Mouse (Mus musculus): Measurements from ENCODE around the gene Zfp386. TPM values are rescaled to one million over a fixed set of nuclear protein-coding genes. Genes with fewer than 3 reads are reported as not detected.

Zfp386 gene
- polyA plus RNA-seq, 1 experiment, result 6.6 TPM

- H3K36me3 ChIP-seq (ENCODE audit: control insufficient read depth, insufficient read depth), result peaks cover 5% of the 10 kb centered on the region
- no peak for TF ChIP-seq MYOG (IDR thresholded peaks at IDR 0.05; ENCODE audit: control insufficient read depth, extremely low read depth, insufficient read length)
- no peak for TF ChIP-seq USF1 (IDR thresholded peaks at IDR 0.05; ENCODE audit: low read depth)
- TF ChIP-seq MAX (IDR thresholded peaks at IDR 0.05), result no peak
- TF ChIP-seq MYOD1 (IDR thresholded peaks at IDR 0.05; ENCODE audit: control insufficient read depth, insufficient read length, low read depth), result no peak
- TF ChIP-seq CTCF (IDR thresholded peaks at IDR 0.05; ENCODE audit: control insufficient read depth, insufficient read depth, insufficient read length), result no peak
- no peak for TF ChIP-seq CEBPB (IDR thresholded peaks at IDR 0.05; ENCODE audit: low read depth)
- TF ChIP-seq FOSL1 (IDR thresholded peaks at IDR 0.05; ENCODE audit: insufficient read depth, low read length, poor library complexity, severe bottlenecking), result no peak
- no peak overlapping the region for H3K4me3 ChIP-seq (ENCODE audit: insufficient read depth, poor library complexity, severe bottlenecking)
- H3K27me3 ChIP-seq (ENCODE audit: control insufficient read depth, insufficient read depth, insufficient read length), result no peaks in the 10 kb centered on the region
- peaks cover 20% of the 10 kb centered on the region for H3K79me3 ChIP-seq (ENCODE audit: low read depth)
- no peak overlapping the region for H3ac ChIP-seq (ENCODE audit: control insufficient read depth, insufficient read length, low read depth)
- peaks cover 21% of the 10 kb centered on the region for H3K79me2 ChIP-seq (ENCODE audit: control insufficient read depth, insufficient read depth)
These were observed 2.7 kb upstream of the Zfp386 start for GRCm38 (mm10) chr12:116044785-116045184.

- Histone ChIP-seq H3K27me3 (ENCODE audit: control insufficient read depth, insufficient read depth, insufficient read length) (no peaks in the 10 kb centered on the region), H3K36me3 (ENCODE audit: control insufficient read depth, insufficient read depth) (peaks cover 19% of the 10 kb centered on the region), H3K4me3 (ENCODE audit: insufficient read depth, poor library complexity, severe bottlenecking) (peak overlapping the region; percentile 74), H3K79me3 (ENCODE audit: low read depth) (peaks cover 58% of the 10 kb centered on the region), H3ac (ENCODE audit: control insufficient read depth, insufficient read length, low read depth) (peak overlapping the region; percentile 49), H3K79me2 (ENCODE audit: control insufficient read depth, insufficient read depth) (peaks cover 61% of the 10 kb centered on the region)
- TF ChIP-seq FOSL1 (IDR thresholded peaks at IDR 0.05; ENCODE audit: insufficient read depth, low read length, poor library complexity, severe bottlenecking), result no peak
- TF ChIP-seq CTCF (IDR thresholded peaks at IDR 0.05; ENCODE audit: control insufficient read depth, insufficient read depth, insufficient read length), result no peak
- no peak for TF ChIP-seq MYOD1 (IDR thresholded peaks at IDR 0.05; ENCODE audit: control insufficient read depth, insufficient read length, low read depth)
- no peak for TF ChIP-seq MAX (IDR thresholded peaks at IDR 0.05)
- TF ChIP-seq CEBPB (IDR thresholded peaks at IDR 0.05; ENCODE audit: low read depth), result no peak
- no peak for TF ChIP-seq MYOG (IDR thresholded peaks at IDR 0.05; ENCODE audit: control insufficient read depth, extremely low read depth, insufficient read length)
- TF ChIP-seq USF1 (IDR thresholded peaks at IDR 0.05; ENCODE audit: low read depth), result no peak
These were observed 1.2 kb downstream of the Zfp386 start for GRCm38 (mm10) chr12:116048766-116049165.

GRCm38 (mm10) chr12:116049236-116049635 lies 1.7 kb downstream of the Zfp386 start:
- Histone ChIP-seq H3K4me3 (ENCODE audit: insufficient read depth, poor library complexity, severe bottlenecking) (peak overlapping the region; percentile 74), H3K79me2 (ENCODE audit: control insufficient read depth, insufficient read depth) (peaks cover 66% of the 10 kb centered on the region), H3ac (ENCODE audit: control insufficient read depth, insufficient read length, low read depth) (no peak overlapping the region), H3K79me3 (ENCODE audit: low read depth) (peaks cover 62% of the 10 kb centered on the region), H3K36me3 (ENCODE audit: control insufficient read depth, insufficient read depth) (peaks cover 21% of the 10 kb centered on the region), H3K27me3 (ENCODE audit: control insufficient read depth, insufficient read depth, insufficient read length) (no peaks in the 10 kb centered on the region)
- TF ChIP-seq CEBPB (IDR thresholded peaks at IDR 0.05; ENCODE audit: low read depth), result no peak
- no peak for TF ChIP-seq MYOG (IDR thresholded peaks at IDR 0.05; ENCODE audit: control insufficient read depth, extremely low read depth, insufficient read length)
- no peak for TF ChIP-seq FOSL1 (IDR thresholded peaks at IDR 0.05; ENCODE audit: insufficient read depth, low read length, poor library complexity, severe bottlenecking)
- no peak for TF ChIP-seq MYOD1 (IDR thresholded peaks at IDR 0.05; ENCODE audit: control insufficient read depth, insufficient read length, low read depth)
- no peak for TF ChIP-seq USF1 (IDR thresholded peaks at IDR 0.05; ENCODE audit: low read depth)

- H3ac ChIP-seq (ENCODE audit: control insufficient read depth, insufficient read length, low read depth), result no peak overlapping the region
- H3K79me2 ChIP-seq (ENCODE audit: control insufficient read depth, insufficient read depth), result peaks cover 70% of the 10 kb centered on the region
- H3K79me3 ChIP-seq (ENCODE audit: low read depth), result peaks cover 65% of the 10 kb centered on the region
- peaks cover 25% of the 10 kb centered on the region for H3K36me3 ChIP-seq (ENCODE audit: control insufficient read depth, insufficient read depth)
- H3K4me3 ChIP-seq (ENCODE audit: insufficient read depth, poor library complexity, severe bottlenecking), result no peak overlapping the region
- no peaks in the 10 kb centered on the region for H3K27me3 ChIP-seq (ENCODE audit: control insufficient read depth, insufficient read depth, insufficient read length)
- no peak for TF ChIP-seq FOSL1 (IDR thresholded peaks at IDR 0.05; ENCODE audit: insufficient read depth, low read length, poor library complexity, severe bottlenecking)
- TF ChIP-seq CTCF (IDR thresholded peaks at IDR 0.05; ENCODE audit: control insufficient read depth, insufficient read depth, insufficient read length), result no peak
- no peak for TF ChIP-seq USF1 (IDR thresholded peaks at IDR 0.05; ENCODE audit: low read depth)
- no peak for TF ChIP-seq MYOD1 (IDR thresholded peaks at IDR 0.05; ENCODE audit: control insufficient read depth, insufficient read length, low read depth)
- no peak for TF ChIP-seq MAX (IDR thresholded peaks at IDR 0.05)
- no peak for TF ChIP-seq CEBPB (IDR thresholded peaks at IDR 0.05; ENCODE audit: low read depth)
- TF ChIP-seq MYOG (IDR thresholded peaks at IDR 0.05; ENCODE audit: control insufficient read depth, extremely low read depth, insufficient read length), result no peak
These were observed 2.2 kb downstream of the Zfp386 start for GRCm38 (mm10) chr12:116049701-116050100.

- H3K36me3 ChIP-seq (ENCODE audit: control insufficient read depth, insufficient read depth), result peaks cover 69% of the 10 kb centered on the region
- no peak overlapping the region for H3ac ChIP-seq (ENCODE audit: control insufficient read depth, insufficient read length, low read depth)
These were observed 6.8 kb downstream of the Zfp386 start for GRCm38 (mm10) chr12:116054342-116054741.

GRCm38 (mm10) chr12:116056112-116056511 lies 8.6 kb downstream of the Zfp386 start:
- Histone ChIP-seq H3ac (ENCODE audit: control insufficient read depth, insufficient read length, low read depth) (no peak overlapping the region), H3K79me3 (ENCODE audit: low read depth) (peaks cover 33% of the 10 kb centered on the region), H3K79me2 (ENCODE audit: control insufficient read depth, insufficient read depth) (peaks cover 39% of the 10 kb centered on the region), H3K27me3 (ENCODE audit: control insufficient read depth, insufficient read depth, insufficient read length) (no peaks in the 10 kb centered on the region), H3K4me3 (ENCODE audit: insufficient read depth, poor library complexity, severe bottlenecking) (no peak overlapping the region), H3K36me3 (ENCODE audit: control insufficient read depth, insufficient read depth) (peaks cover 72% of the 10 kb centered on the region)
- TF ChIP-seq CEBPB (IDR thresholded peaks at IDR 0.05; ENCODE audit: low read depth) (no peak), MAX (IDR thresholded peaks at IDR 0.05) (no peak), CTCF (IDR thresholded peaks at IDR 0.05; ENCODE audit: control insufficient read depth, insufficient read depth, insufficient read length) (no peak)

More at GRCm38 (mm10) chr12:116054342-116054741, 6.8 kb downstream of the Zfp386 start:
- Histone ChIP-seq H3K4me3 (ENCODE audit: insufficient read depth, poor library complexity, severe bottlenecking) (no peak overlapping the region), H3K27me3 (ENCODE audit: control insufficient read depth, insufficient read depth, insufficient read length) (no peaks in the 10 kb centered on the region), H3K79me2 (ENCODE audit: control insufficient read depth, insufficient read depth) (peaks cover 57% of the 10 kb centered on the region), H3K79me3 (ENCODE audit: low read depth) (peaks cover 51% of the 10 kb centered on the region)
- TF ChIP-seq MAX (IDR thresholded peaks at IDR 0.05) (no peak), MYOG (IDR thresholded peaks at IDR 0.05; ENCODE audit: control insufficient read depth, extremely low read depth, insufficient read length) (no peak), MYOD1 (IDR thresholded peaks at IDR 0.05; ENCODE audit: control insufficient read depth, insufficient read length, low read depth) (no peak)
